31 mouse cellular contexts compared by ENCODE assay signal in the genomic region with DNA sequence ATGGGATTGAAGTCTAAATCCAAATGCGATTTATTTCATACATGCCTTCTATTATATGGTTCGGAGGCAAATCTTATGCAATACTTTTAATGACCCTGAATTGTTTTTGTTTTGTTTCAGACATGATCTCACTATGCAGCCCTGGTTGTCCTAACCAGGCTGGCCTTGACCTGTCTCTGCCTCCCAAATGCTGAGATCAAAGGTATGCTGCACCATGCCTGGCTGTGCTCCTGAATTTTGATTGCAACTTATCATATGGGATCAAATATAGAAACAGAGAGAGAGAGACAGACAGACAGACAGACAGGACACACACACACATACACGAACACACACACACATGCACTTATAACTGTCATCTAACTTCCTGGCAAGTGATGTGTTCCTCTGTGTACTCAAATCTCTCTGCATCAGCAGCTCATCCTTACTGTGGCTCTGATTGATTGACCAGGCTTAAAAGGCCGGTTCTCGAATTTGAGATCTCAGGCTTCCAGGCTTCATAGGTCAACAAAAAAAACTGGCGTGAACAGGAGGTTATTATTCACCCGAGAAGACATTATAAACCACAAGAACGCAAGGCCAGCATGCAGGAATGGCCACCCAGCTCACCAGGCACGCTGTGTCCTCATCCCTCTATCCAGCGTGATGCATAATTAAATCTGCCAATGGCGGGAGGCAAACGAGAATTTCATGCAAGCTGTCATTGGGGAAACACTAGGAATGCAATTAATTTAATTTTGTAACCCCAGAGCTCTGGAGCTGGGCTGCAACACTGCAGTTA. TPM values are rescaled to one million over a fixed set of nuclear protein-coding genes. Genes with fewer than 3 reads are reported as not detected.
A peak's percentile ranks its signal among the peaks of the same experiment; 100 is the strongest.
DNase-seq lines count a peak whose midpoint lies in the region; ATAC-seq and TF ChIP-seq lines count a peak whose summit lies in the region.
"Had no signal": no experiment of that assay in that cellular context is flagged by ENCODE, and none has a peak within 500 bp of the region (broad histone marks: within the 10 kb centered on the region; RNA-seq: fewer than 3 reads in every experiment).

No protein-coding gene starts in this region.

- H3K4me1 ChIP-seq in midbrain, postnatal 0 days (ENCODE audit: insufficient read depth, low read length): no peaks in the 10 kb centered on the region
- H3K4me1 ChIP-seq in midbrain, embryonic 11.5 days (ENCODE audit: control insufficient read depth, insufficient read depth, low read length): no peaks in the 10 kb centered on the region
- H3K4me1 ChIP-seq: forebrain, embryonic 15.5 days; kidney, embryonic 15.5 days; liver, embryonic 12.5 days; midbrain, embryonic 10.5 days; neural tube, embryonic 12.5 days had no signal

- H3K4me2 ChIP-seq in midbrain, postnatal 0 days (ENCODE audit: low read depth, low read length, poor library complexity, severe bottlenecking): no peak overlapping the region
- H3K4me2 ChIP-seq in midbrain, embryonic 11.5 days: no peak overlapping the region
- H3K4me2 ChIP-seq: forebrain, embryonic 15.5 days; kidney, embryonic 15.5 days; limb, embryonic 13.5 days; liver, embryonic 12.5 days; neural tube, embryonic 12.5 days had no signal

- no peak for ATAC-seq in midbrain, postnatal 0 days (ENCODE audit: low FRiP score)
- no peak for ATAC-seq in midbrain, embryonic 11.5 days (ENCODE audit: low FRiP score)
- ATAC-seq: forebrain, embryonic 15.5 days; intestine, postnatal 0 days; liver, embryonic 12.5 days had no signal

- H3K27ac ChIP-seq in midbrain, postnatal 0 days (ENCODE audit: low read depth, low read length): no peak overlapping the region
- H3K27ac ChIP-seq in midbrain, embryonic 11.5 days (ENCODE audit: low read depth, low read length): no peak overlapping the region
- H3K27ac ChIP-seq: forebrain, embryonic 15.5 days; heart, adult 2 months; kidney, embryonic 15.5 days; limb, embryonic 13.5 days; liver, embryonic 12.5 days; midbrain, embryonic 10.5 days; neural tube, embryonic 12.5 days had no signal

- H3K9me3 ChIP-seq in midbrain, postnatal 0 days (ENCODE audit: low read length): no peaks in the 10 kb centered on the region
- no peaks in the 10 kb centered on the region for H3K9me3 ChIP-seq in midbrain, embryonic 11.5 days (ENCODE audit: control insufficient read depth, low read length)
- H3K9me3 ChIP-seq: embryonic facial prominence, embryonic 10.5 days; forebrain, embryonic 15.5 days; kidney, embryonic 15.5 days; limb, embryonic 13.5 days; liver, embryonic 12.5 days; midbrain, embryonic 10.5 days; neural tube, embryonic 12.5 days had no signal

- no peaks in the 10 kb centered on the region for H3K36me3 ChIP-seq in midbrain, postnatal 0 days (ENCODE audit: insufficient read depth, low read length)
- no peaks in the 10 kb centered on the region for H3K36me3 ChIP-seq in midbrain, embryonic 11.5 days (ENCODE audit: control insufficient read depth, insufficient read depth, low read length)
- H3K36me3 ChIP-seq: embryonic facial prominence, embryonic 10.5 days; forebrain, embryonic 15.5 days; kidney, embryonic 15.5 days; limb, embryonic 13.5 days; liver, embryonic 12.5 days; midbrain, embryonic 10.5 days; neural tube, embryonic 12.5 days had no signal

- 66% methylated on average over 12 of the region's 12 CpGs for WGBS in midbrain, postnatal 0 days
- 83% methylated on average over 12 of the region's 12 CpGs for WGBS in midbrain, embryonic 11.5 days

- H3K4me3 ChIP-seq in midbrain, postnatal 0 days (ENCODE audit: low read depth, low read length): no peak overlapping the region
- no peak overlapping the region for H3K4me3 ChIP-seq in midbrain, embryonic 11.5 days (ENCODE audit: low read depth, low read length)
- H3K4me3 ChIP-seq: embryonic facial prominence, embryonic 10.5 days; forebrain, embryonic 15.5 days; heart, adult 2 months; kidney, embryonic 15.5 days; limb, embryonic 13.5 days; liver, embryonic 12.5 days; midbrain, embryonic 10.5 days; neural tube, embryonic 12.5 days had no signal

- peak; percentile 14 for DNase-seq in embryo, embryonic 10.5 days (ENCODE audit: low spot score)
- DNase-seq in embryo, embryonic 11 days: no peak
- DNase-seq in midbrain, postnatal 0 days (ENCODE audit: low spot score): peak; percentile 12
- no peak for DNase-seq in midbrain, embryonic 11.5 days (ENCODE audit: low spot score, missing footprints)
- DNase-seq in adrenal gland, postnatal 10 days: peak; percentile 37
- DNase-seq in cerebellum, postnatal 10 days: no peak
- no peak for DNase-seq in thymus, postnatal 36 days
- DNase-seq: cerebellum, adult 2 months; gastrocnemius, postnatal 14 days; heart, adult 2 months; heart, postnatal 4 days; layer of hippocampus, adult 9-11 months; lung, adult 18-20 months; lung, postnatal 10 days; thymus, adult 18-20 months; thymus, postnatal 4 days had no signal

- H3K9ac ChIP-seq in midbrain, postnatal 0 days (replicated peaks; ENCODE audit: low read length, poor library complexity, severe bottlenecking): no peak overlapping the region
- H3K9ac ChIP-seq in midbrain, embryonic 11.5 days (ENCODE audit: low read length): no peak overlapping the region
- H3K9ac ChIP-seq: forebrain, embryonic 15.5 days; kidney, embryonic 15.5 days; limb, embryonic 13.5 days; liver, embryonic 12.5 days; neural tube, embryonic 12.5 days had no signal

- TF ChIP-seq CTCF in midbrain, postnatal 0 days (IDR thresholded peaks at IDR 0.05): no peak

- no peaks in the 10 kb centered on the region for H3K27me3 ChIP-seq in midbrain, postnatal 0 days (ENCODE audit: insufficient read depth, low read length)
- H3K27me3 ChIP-seq in midbrain, embryonic 11.5 days (ENCODE audit: control insufficient read depth, insufficient read depth, low read length): no peaks in the 10 kb centered on the region
- H3K27me3 ChIP-seq: forebrain, embryonic 15.5 days; kidney, embryonic 15.5 days; limb, embryonic 13.5 days; liver, embryonic 12.5 days; neural tube, embryonic 12.5 days had no signal

RNA-seq across cellular contexts. Expression of a gene that starts 37.8 kb away (rescaled TPM):
- 28.6 and 30.4 TPM in 2 replicates for total RNA-seq in midbrain, postnatal 0 days (2014; rRNA removed)
- 34.8 and 36.5 TPM in 2 replicates for polyA plus RNA-seq in midbrain, postnatal 0 days (2015; fragmentation: Nextera tagmentation; extraction: Ambion mirVana)
- polyA plus RNA-seq in midbrain, embryonic 11.5 days (2014; fragmentation: Nextera tagmentation; extraction: Ambion mirVana): 32.1 and 35.9 TPM in 2 replicates
- 1 to 10 TPM; 5.9 to 9.1 TPM for total RNA-seq in adrenal gland, postnatal 10 days (2021)

RNA-seq across cellular contexts. Expression of a gene that starts 47.4 kb away (rescaled TPM):
- total RNA-seq in midbrain, postnatal 0 days (2014; rRNA removed): not detected in 2 replicates
- polyA plus RNA-seq in midbrain, postnatal 0 days (2015; fragmentation: Nextera tagmentation; extraction: Ambion mirVana): not detected in 2 replicates
- not detected in 2 replicates for polyA plus RNA-seq in midbrain, embryonic 11.5 days (2014; fragmentation: Nextera tagmentation; extraction: Ambion mirVana)
- not detected for total RNA-seq in adrenal gland, postnatal 10 days (2021)
- total RNA-seq: ES-E14; gastrocnemius, postnatal 14 days; heart, adult 2 months; heart, postnatal 4 days; left cerebral cortex, adult 18-20 months; left cerebral cortex, postnatal 25 days had no signal
- polyA plus RNA-seq: cerebellum, adult 2 months; embryonic facial prominence, embryonic 10.5 days; forebrain, embryonic 15.5 days; heart, adult 2 months; heart, embryonic 14.5 days; intestine, postnatal 0 days; kidney, embryonic 15.5 days; large intestine, adult 2 months; limb, embryonic 13.5 days; liver, embryonic 12.5 days; midbrain, embryonic 10.5 days; neural tube, embryonic 12.5 days; spleen, adult 2 months; stomach, embryonic 14.5 days had no signal

RNA-seq across cellular contexts. Expression of a gene that starts 57.8 kb away (rescaled TPM):
- total RNA-seq in midbrain, postnatal 0 days (2014; rRNA removed): 1.3 and 4.3 TPM in 2 replicates
- polyA plus RNA-seq in midbrain, postnatal 0 days (2015; fragmentation: Nextera tagmentation; extraction: Ambion mirVana): 0.67 and 1.1 TPM in 2 replicates
- polyA plus RNA-seq in midbrain, embryonic 11.5 days (2014; fragmentation: Nextera tagmentation; extraction: Ambion mirVana): 1.2 and 1.3 TPM in 2 replicates
- 1 to 10 TPM; 1.1 TPM for total RNA-seq in adrenal gland, postnatal 10 days (2021)

Comparison
In these comparisons a context has a peak if more than half of its experiments do, and no peak if none do; other contexts are left out.
1. DNase-seq: peak in embryo, embryonic 10.5 days (single experiment), midbrain, postnatal 0 days (single experiment) and adrenal gland, postnatal 10 days (single experiment); none in embryo, embryonic 11 days (single experiment), midbrain, embryonic 11.5 days (single experiment), cerebellum, postnatal 10 days (0 of 2) and thymus, postnatal 36 days (0 of 2).